In the genomic region with DNA sequence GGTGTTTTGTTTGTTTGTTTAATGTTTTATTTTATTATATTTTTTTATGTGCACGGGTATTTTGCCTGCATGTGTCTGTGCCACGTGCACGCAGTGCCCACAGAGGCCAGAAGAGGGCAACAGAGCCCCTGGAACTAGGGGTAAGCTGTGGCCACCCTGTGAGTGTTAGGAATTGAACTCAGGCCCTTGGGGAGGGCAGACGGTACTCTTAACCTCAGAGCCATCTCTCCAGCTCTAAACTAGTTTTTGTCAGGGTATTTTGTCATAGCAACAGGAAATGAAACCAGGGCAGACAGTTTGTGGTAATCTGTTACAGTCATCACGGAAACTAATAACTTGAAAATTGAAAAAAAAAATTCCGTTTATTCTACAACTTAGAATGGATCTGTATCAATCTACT, we compare ENCODE assay signal across 10 mouse cellular contexts.
DNase-seq lines count a peak whose midpoint lies in the region; ATAC-seq and TF ChIP-seq lines count a peak whose summit lies in the region.
"Had no signal": no experiment of that assay in that cellular context is flagged by ENCODE, and none has a peak within 500 bp of the region (broad histone marks: within the 10 kb centered on the region; RNA-seq: fewer than 3 reads in every experiment).

No protein-coding gene starts in this region.

- no peak overlapping the region for H3K27ac ChIP-seq in midbrain, embryonic 11.5 days (ENCODE audit: low read depth, low read length)
- no peak overlapping the region for H3K27ac ChIP-seq in midbrain, embryonic 13.5 days
- no peak overlapping the region for H3K27ac ChIP-seq in hindbrain, postnatal 0 days
- no peak overlapping the region for H3K27ac ChIP-seq in limb, embryonic 10.5 days

- ATAC-seq in midbrain, embryonic 11.5 days (ENCODE audit: low FRiP score) = no peak
- ATAC-seq in midbrain, embryonic 13.5 days = no peak
- ATAC-seq in hindbrain, postnatal 0 days = no peak

- no peaks in the 10 kb centered on the region for H3K36me3 ChIP-seq in midbrain, embryonic 11.5 days (ENCODE audit: control insufficient read depth, insufficient read depth, low read length)
- H3K36me3 ChIP-seq in midbrain, embryonic 13.5 days = no peaks in the 10 kb centered on the region
- no peaks in the 10 kb centered on the region for H3K36me3 ChIP-seq in hindbrain, postnatal 0 days (ENCODE audit: insufficient read depth, low read length)
- H3K36me3 ChIP-seq in limb, embryonic 10.5 days = no peaks in the 10 kb centered on the region

- no peak overlapping the region for H3K4me2 ChIP-seq in midbrain, embryonic 11.5 days
- no peak overlapping the region for H3K4me2 ChIP-seq in midbrain, embryonic 13.5 days (replicated peaks)
- H3K4me2 ChIP-seq in hindbrain, postnatal 0 days (ENCODE audit: low read depth, low read length) = no peak overlapping the region

- H3K4me1 ChIP-seq in midbrain, embryonic 11.5 days (ENCODE audit: control insufficient read depth, insufficient read depth, low read length) = no peaks in the 10 kb centered on the region
- H3K4me1 ChIP-seq in midbrain, embryonic 13.5 days (replicated peaks) = no peaks in the 10 kb centered on the region
- H3K4me1 ChIP-seq in hindbrain, postnatal 0 days (ENCODE audit: insufficient read depth, low read length) = no peaks in the 10 kb centered on the region
- no peaks in the 10 kb centered on the region for H3K4me1 ChIP-seq in limb, embryonic 10.5 days
- H3K4me1 ChIP-seq: megakaryocyte, embryonic 14.5 days had no signal

- peak; percentile 85 for DNase-seq in midbrain, embryonic 11.5 days (ENCODE audit: low spot score, missing footprints)
- DNase-seq in NIH3T3 (ENCODE audit: low read depth) = peak; percentile 68
- peak; percentile 47 for DNase-seq in embryo, embryonic 9.5 days (ENCODE audit: extremely low spot score)
- DNase-seq in hindbrain, postnatal 0 days (ENCODE audit: low spot score) = peak; percentile 23
- peak; percentile 56 for DNase-seq in limb, embryonic 10.5 days (ENCODE audit: low spot score)
- peak; percentile 32 for DNase-seq in retina, postnatal 1 day
- DNase-seq in MN1 (ENCODE audit: low spot score) = no peak

- no peaks in the 10 kb centered on the region for H3K9me3 ChIP-seq in midbrain, embryonic 11.5 days (ENCODE audit: control insufficient read depth, low read length)
- H3K9me3 ChIP-seq in midbrain, embryonic 13.5 days = no peaks in the 10 kb centered on the region
- no peaks in the 10 kb centered on the region for H3K9me3 ChIP-seq in hindbrain, postnatal 0 days (ENCODE audit: low read length)
- no peaks in the 10 kb centered on the region for H3K9me3 ChIP-seq in limb, embryonic 10.5 days (replicated peaks)
- H3K9me3 ChIP-seq: megakaryocyte, embryonic 14.5 days had no signal

- TF ChIP-seq CTCF in hindbrain, postnatal 0 days (IDR thresholded peaks at IDR 0.05; ENCODE audit: low read depth) = peak; percentile 69

- H3K27me3 ChIP-seq in midbrain, embryonic 11.5 days (ENCODE audit: control insufficient read depth, insufficient read depth, low read length) = no peaks in the 10 kb centered on the region
- H3K27me3 ChIP-seq in midbrain, embryonic 13.5 days = no peaks in the 10 kb centered on the region
- H3K27me3 ChIP-seq in hindbrain, postnatal 0 days (ENCODE audit: insufficient read depth, low read length) = no peaks in the 10 kb centered on the region
- no peaks in the 10 kb centered on the region for H3K27me3 ChIP-seq in limb, embryonic 10.5 days (ENCODE audit: low read depth, poor library complexity, severe bottlenecking)

- 58% methylated on average over 6 of the region's 6 CpGs for WGBS in midbrain, embryonic 11.5 days
- 63% methylated on average over 6 of the region's 6 CpGs for WGBS in midbrain, embryonic 13.5 days
- 59% methylated on average over 6 of the region's 6 CpGs for WGBS in hindbrain, postnatal 0 days
- WGBS in limb, embryonic 10.5 days = 68% methylated on average over 6 of the region's 6 CpGs

- H3K9ac ChIP-seq in midbrain, embryonic 11.5 days (ENCODE audit: low read length) = no peak overlapping the region
- no peak overlapping the region for H3K9ac ChIP-seq in midbrain, embryonic 13.5 days (replicated peaks)
- H3K9ac ChIP-seq in hindbrain, postnatal 0 days (replicated peaks; ENCODE audit: low read length) = no peak overlapping the region

- no peak overlapping the region for H3K4me3 ChIP-seq in midbrain, embryonic 11.5 days (ENCODE audit: low read depth, low read length)
- H3K4me3 ChIP-seq in midbrain, embryonic 13.5 days (replicated peaks) = no peak overlapping the region
- H3K4me3 ChIP-seq in hindbrain, postnatal 0 days (ENCODE audit: low read length) = no peak overlapping the region
- H3K4me3 ChIP-seq in limb, embryonic 10.5 days = no peak overlapping the region
- H3K4me3 ChIP-seq: erythroblast, embryonic 14.5 days; megakaryocyte, embryonic 14.5 days had no signal
